Mouse (Mus musculus): ENCODE measurements around the gene Ostm1. TPM values are rescaled to one million over a fixed set of nuclear protein-coding genes. Genes with fewer than 3 reads are reported as not detected.

Ostm1 gene
- polyA plus RNA-seq, 1 experiment from 2014 or later: 17.0 TPM

DNA sequence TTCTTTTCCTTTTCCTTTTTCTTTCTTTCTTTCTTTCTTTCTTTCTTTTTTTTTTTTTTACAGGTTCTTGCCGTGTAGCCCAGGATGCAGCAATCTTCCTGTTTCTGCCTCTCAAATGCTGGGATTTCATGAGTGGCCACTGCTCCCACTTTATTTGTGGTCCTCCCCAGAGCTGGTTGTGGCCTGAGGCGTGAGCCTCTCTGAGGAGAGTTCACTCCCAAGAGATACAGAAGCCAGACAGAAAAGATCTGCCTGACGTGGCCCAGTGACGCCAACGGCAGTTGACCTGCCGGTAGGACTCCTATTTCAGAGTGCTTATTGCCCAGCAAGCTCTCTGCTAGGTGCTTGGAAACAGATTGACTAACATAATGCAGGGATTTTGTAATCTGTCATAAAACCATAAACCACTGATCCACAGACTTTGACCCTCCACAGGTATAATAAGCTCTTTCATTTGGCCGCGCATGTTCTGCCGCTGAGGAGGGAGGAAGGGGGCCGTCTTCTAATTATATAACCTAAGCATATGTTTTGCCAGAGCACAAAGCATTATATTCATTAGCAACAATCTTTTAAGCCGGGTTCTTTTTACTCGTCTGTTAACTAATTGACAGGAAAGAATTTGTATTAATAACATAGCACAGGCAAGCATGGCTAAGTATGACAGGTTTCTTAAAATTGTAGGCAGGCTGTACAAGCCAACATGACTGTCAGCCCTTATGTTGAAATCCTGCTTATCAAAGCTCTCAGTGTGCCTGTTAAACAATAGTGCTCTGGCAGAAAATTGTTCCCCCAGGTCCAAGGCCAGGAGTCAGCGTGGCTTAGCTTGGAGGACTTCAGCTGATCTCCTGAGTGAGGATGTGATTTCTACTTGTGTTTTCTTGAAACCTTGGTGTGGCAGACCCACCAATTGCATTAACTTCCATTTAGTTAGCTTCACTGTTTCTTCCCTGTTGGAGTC, 139.9 kb downstream of the Ostm1 start:
- no peak overlapping the region for H3K27ac ChIP-seq
- no peak overlapping the region for H3K4me3 ChIP-seq
- H3K4me2 ChIP-seq: no peak overlapping the region
- H3K9me3 ChIP-seq (replicated peaks): no peaks in the 10 kb centered on the region
- H3K27me3 ChIP-seq: 0 out of 2 replicates have a peak, but pooled peaks cover 3% of the 10 kb centered on the region
- ATAC-seq (replicated peaks; ENCODE audit: insufficient number of reproducible peaks, insufficient read depth, low FRiP score, low read depth): no peak
- no peaks in the 10 kb centered on the region for H3K4me1 ChIP-seq (replicated peaks)
- WGBS: 75% methylated on average over 13 of the region's 13 CpGs
- no peak overlapping the region for H3K9ac ChIP-seq
- no peaks in the 10 kb centered on the region for H3K36me3 ChIP-seq

DNA sequence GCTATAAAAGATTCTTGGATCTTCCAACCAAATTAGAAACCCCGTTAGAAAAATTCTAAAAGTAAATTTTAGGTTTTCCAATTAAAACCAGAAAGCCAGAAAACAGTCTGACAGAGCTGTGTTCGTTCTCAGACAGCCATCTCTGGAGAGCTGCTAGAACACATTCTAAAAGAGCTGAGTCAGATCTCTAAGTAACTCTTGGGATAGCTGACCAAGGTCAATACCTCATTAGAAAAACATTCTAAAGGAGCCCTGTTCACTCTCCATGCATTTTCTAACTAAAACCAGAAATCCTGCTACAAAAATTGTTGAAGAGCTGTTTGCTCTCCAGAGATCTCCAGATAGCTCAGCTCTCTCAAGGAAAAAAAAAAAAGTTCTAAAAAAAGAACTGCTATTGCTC, 146.0 kb downstream of the Ostm1 start:
- Histone ChIP-seq H3K9me3 (replicated peaks) (no peaks in the 10 kb centered on the region), H3K36me3 (no peaks in the 10 kb centered on the region), H3K4me3 (no peak overlapping the region), H3K9ac (no peak overlapping the region), H3K4me1 (replicated peaks) (no peaks in the 10 kb centered on the region), H3K4me2 (no peak overlapping the region), H3K27me3 (0 out of 2 replicates have a peak, but pooled peaks cover 3% of the 10 kb centered on the region), H3K27ac (no peak overlapping the region)
- ATAC-seq (replicated peaks; ENCODE audit: insufficient number of reproducible peaks, insufficient read depth, low FRiP score, low read depth): no peak
- 49% methylated on average over 2 of the region's 2 CpGs for WGBS

DNA sequence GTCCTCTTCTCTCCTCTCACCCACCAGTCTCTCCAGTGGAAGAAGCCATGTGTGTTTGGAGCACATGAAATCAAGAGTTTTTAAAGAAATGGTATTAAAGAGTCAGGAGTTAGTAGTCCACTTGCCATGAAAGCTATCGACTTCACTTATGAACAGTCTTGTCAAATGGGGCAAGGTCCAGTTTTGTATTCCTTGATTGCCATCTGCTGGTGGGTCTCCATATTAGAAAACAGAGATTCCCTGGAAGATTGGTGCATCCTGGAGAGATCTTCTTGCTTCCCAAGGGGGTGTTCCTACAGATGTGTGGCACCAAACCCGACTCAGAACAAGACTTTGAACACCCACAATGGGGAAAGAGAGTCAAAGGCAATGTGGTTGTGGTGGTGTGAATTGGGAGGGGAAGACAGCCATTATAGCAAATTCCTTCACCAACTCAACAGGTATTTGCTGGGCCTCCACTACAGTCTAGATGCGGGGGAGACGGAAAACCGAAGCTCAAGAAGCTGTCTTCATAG, 151.0 kb downstream of the Ostm1 start:
- ATAC-seq (replicated peaks; ENCODE audit: insufficient number of reproducible peaks, insufficient read depth, low FRiP score, low read depth): no peak
- Histone ChIP-seq H3K9me3 (replicated peaks) (no peaks in the 10 kb centered on the region), H3K27me3 (no peaks in the 10 kb centered on the region), H3K9ac (no peak overlapping the region), H3K4me2 (no peak overlapping the region), H3K4me1 (replicated peaks) (no peaks in the 10 kb centered on the region), H3K27ac (no peak overlapping the region), H3K4me3 (no peak overlapping the region), H3K36me3 (no peaks in the 10 kb centered on the region)
- 54% methylated on average over 5 of the region's 5 CpGs for WGBS

DNA sequence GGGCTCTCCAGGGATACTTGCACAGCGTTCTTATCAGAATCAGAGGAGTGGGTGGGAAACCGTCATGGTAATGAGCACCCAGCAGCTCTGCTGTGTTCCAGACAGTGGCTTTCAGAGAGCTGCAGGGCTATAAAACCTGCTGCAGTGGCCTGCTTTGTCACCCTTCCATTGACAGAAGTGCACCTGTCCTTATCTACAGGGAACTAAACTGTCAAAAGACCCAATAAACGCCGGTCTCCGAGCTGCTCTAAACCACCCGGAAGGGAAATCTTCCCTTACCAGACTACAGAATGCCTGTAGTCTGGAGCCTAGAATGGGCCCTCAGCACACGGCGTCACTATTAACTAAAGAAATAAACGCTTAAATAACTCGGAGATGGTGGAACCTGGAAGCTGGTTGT, 168.2 kb downstream of the Ostm1 start:
- H3K9ac ChIP-seq: no peak overlapping the region
- H3K36me3 ChIP-seq: no peaks in the 10 kb centered on the region
- no peaks in the 10 kb centered on the region for H3K27me3 ChIP-seq
- H3K9me3 ChIP-seq (replicated peaks): no peaks in the 10 kb centered on the region
- no peak overlapping the region for H3K4me3 ChIP-seq
- no peak for ATAC-seq (replicated peaks; ENCODE audit: insufficient number of reproducible peaks, insufficient read depth, low FRiP score, low read depth)
- WGBS: 69% methylated on average over 10 of the region's 10 CpGs
- no peak overlapping the region for H3K4me2 ChIP-seq
- no peaks in the 10 kb centered on the region for H3K4me1 ChIP-seq (replicated peaks)
- no peak overlapping the region for H3K27ac ChIP-seq

Other genes starting within 250 kb of the Ostm1 start
- 16.5 and 17.2 TPM in 2 replicates for gene Afg1l, start 105.3 kb upstream of the Ostm1 start, polyA plus RNA-seq (2015; fragmentation: Nextera tagmentation; extraction: Ambion mirVana)
- gene Snx3, start 81.8 kb upstream of the Ostm1 start, polyA plus RNA-seq (2015; fragmentation: Nextera tagmentation; extraction: Ambion mirVana): 340 and 352 TPM in 2 replicates
- gene Nr2e1, start 190 bp upstream of the Ostm1 start, polyA plus RNA-seq (2015; fragmentation: Nextera tagmentation; extraction: Ambion mirVana): not detected in 2 replicates
- 13.5 and 16.1 TPM in 2 replicates for gene Sec63, start 177.7 kb downstream of the Ostm1 start, polyA plus RNA-seq (2015; fragmentation: Nextera tagmentation; extraction: Ambion mirVana)

All from heart, embryonic 15.5 days (tissue).